14 mouse cellular contexts compared by ENCODE assay signal in the genomic region with DNA sequence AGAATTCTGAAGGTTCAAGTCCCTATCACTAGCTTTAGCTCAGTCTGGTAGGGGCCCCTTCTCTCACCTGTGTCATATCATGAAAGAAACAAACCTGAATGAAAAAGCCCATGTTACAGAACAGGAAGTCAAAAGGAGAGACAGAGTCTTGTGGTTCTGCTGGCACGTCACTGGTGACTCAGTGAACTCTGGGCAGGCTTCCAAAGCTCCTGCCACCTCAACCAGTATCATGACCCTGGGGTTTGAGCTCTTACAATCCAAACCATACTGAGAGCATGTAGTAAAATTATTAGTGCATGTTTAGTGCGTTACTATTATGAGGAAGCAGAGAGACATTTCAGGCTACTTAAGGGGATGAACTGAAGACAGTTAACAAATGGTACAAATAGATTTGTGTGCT.
DNase-seq lines count a peak whose midpoint lies in the region; ATAC-seq and TF ChIP-seq lines count a peak whose summit lies in the region.
"Had no signal": no experiment of that assay in that cellular context is flagged by ENCODE, and none has a peak within 500 bp of the region (broad histone marks: within the 10 kb centered on the region; RNA-seq: fewer than 3 reads in every experiment).

No protein-coding gene starts in this region.

- TF ChIP-seq RAD21 in CH12.LX (IDR thresholded peaks at IDR 0.05; ENCODE audit: low read depth, low read length), result no peak

- no peak for TF ChIP-seq CTCF in liver, adult 2 months (IDR thresholded peaks at IDR 0.05; ENCODE audit: low read depth, low read length)
- TF ChIP-seq CTCF in CH12.LX (conservative IDR thresholded peaks at IDR 0.05 in 1 of 2, IDR thresholded peaks at IDR 0.05 in 1 of 2; ENCODE audit: low read depth in 2 of 2, low read length in 2 of 2), result no peak

- no peak overlapping the region for H3K4me2 ChIP-seq in liver, embryonic 11.5 days
- H3K4me2 ChIP-seq in CH12.LX (ENCODE audit: insufficient read depth, low read depth, poor library complexity, severe bottlenecking), result no peak overlapping the region
- no peak overlapping the region for H3K4me2 ChIP-seq in midbrain, embryonic 13.5 days (replicated peaks)
- H3K4me2 ChIP-seq: embryonic facial prominence, embryonic 15.5 days; liver, embryonic 13.5 days had no signal

- no peak for TF ChIP-seq POLR2A in liver, adult 2 months (IDR thresholded peaks at IDR 0.05; ENCODE audit: extremely low read depth, insufficient read depth, low read length)
- no peak for TF ChIP-seq POLR2A in CH12.LX (IDR thresholded peaks at IDR 0.05; ENCODE audit: low read depth, low read length)

- ATAC-seq in liver, embryonic 11.5 days (replicated peaks; ENCODE audit: low FRiP score), result no peak
- ATAC-seq in hematopoietic stem cell, adult 5-6 weeks (replicated peaks in 1 of 2; ENCODE audit: insufficient read depth in 1 of 2, low FRiP score in 2 of 2, low TSS enrichment in 1 of 2, low read depth in 1 of 2, poor library complexity in 2 of 2, severe bottlenecking in 2 of 2), result peak; percentile 77 to 83
- no peak for ATAC-seq in midbrain, embryonic 13.5 days

- H3K79me2 ChIP-seq in liver, adult 2 months (ENCODE audit: control insufficient read depth, insufficient read depth, low read length), result no peaks in the 10 kb centered on the region
- H3K79me2 ChIP-seq in CH12.LX (replicated peaks; ENCODE audit: control insufficient read depth, extremely low read depth, insufficient read depth, poor library complexity, severe bottlenecking), result no peaks in the 10 kb centered on the region

- WGBS in liver, adult 2 months, result 35% methylated on average over 2 of the region's 2 CpGs
- WGBS in liver, embryonic 11.5 days, result 62% methylated on average over 2 of the region's 2 CpGs
- WGBS in midbrain, embryonic 13.5 days, result 92% methylated on average over 2 of the region's 2 CpGs

- no peak for TF ChIP-seq EP300 in CH12.LX (IDR thresholded peaks at IDR 0.05; ENCODE audit: low read length)

- dilution Hi-C loops in CH12.LX (cut with MboI; ENCODE audit: extremely low pct_ligation_motif_present, extremely low pct_unique_long_range_greater_than_20kb, low sequenced_read_pairs), result no loop called here

- H3K36me3 ChIP-seq in liver, adult 2 months (ENCODE audit: control insufficient read depth, insufficient read depth, low read length), result no peaks in the 10 kb centered on the region
- H3K36me3 ChIP-seq in liver, embryonic 11.5 days (ENCODE audit: control insufficient read depth, insufficient read depth, low read length), result no peaks in the 10 kb centered on the region
- peaks cover 0 to 21% of the 10 kb centered on the region in 2 experiments for H3K36me3 ChIP-seq in CH12.LX (replicated peaks in 1 of 2; ENCODE audit: control insufficient read depth in 1 of 2, insufficient read depth in 1 of 2, low read length in 1 of 2)
- H3K36me3 ChIP-seq in midbrain, embryonic 13.5 days, result no peaks in the 10 kb centered on the region
- H3K36me3 ChIP-seq: embryonic facial prominence, embryonic 15.5 days; liver, embryonic 13.5 days had no signal

- H3K9ac ChIP-seq in liver, adult 2 months (ENCODE audit: low read depth, low read length), result no peak overlapping the region
- no peak overlapping the region for H3K9ac ChIP-seq in liver, embryonic 11.5 days (ENCODE audit: low read depth, low read length)
- no peak overlapping the region for H3K9ac ChIP-seq in CH12.LX (ENCODE audit: insufficient read depth, low read depth)
- H3K9ac ChIP-seq in midbrain, embryonic 13.5 days (replicated peaks), result no peak overlapping the region
- H3K9ac ChIP-seq: embryonic facial prominence, embryonic 15.5 days; liver, embryonic 13.5 days had no signal

- in situ Hi-C loops in CH12.LX (cut with MboI; ENCODE audit: low pct_ligation_motif_present, low pct_unique_long_range_greater_than_20kb, low sequenced_read_pairs), result no loop called here

- no peak overlapping the region for H3K27ac ChIP-seq in liver, adult 2 months (replicated peaks; ENCODE audit: insufficient read depth, low read depth, low read length)
- no peak overlapping the region for H3K27ac ChIP-seq in liver, embryonic 11.5 days (ENCODE audit: low read depth, low read length)
- no peak overlapping the region for H3K27ac ChIP-seq in CH12.LX (ENCODE audit: insufficient read depth, low read depth)
- no peak overlapping the region for H3K27ac ChIP-seq in midbrain, embryonic 13.5 days
- H3K27ac ChIP-seq: embryonic facial prominence, embryonic 15.5 days; liver, embryonic 13.5 days had no signal

- peak; percentile 75 for DNase-seq in liver, adult 2 months (ENCODE audit: extremely low read depth, low read depth, low spot score)
- DNase-seq in liver, embryonic 11.5 days (ENCODE audit: low spot score), result no peak
- peak; percentile 13 for DNase-seq in CH12.LX (ENCODE audit: extremely low read depth)
- peak; percentile 64 for DNase-seq in adipocyte (ENCODE audit: low spot score)
- DNase-seq in thymus, postnatal 0 days (ENCODE audit: low spot score), result no peak
- DNase-seq in testis, postnatal 10 days (ENCODE audit: low spot score), result no peak
- DNase-seq: cerebellum, postnatal 36 days; gastrocnemius, postnatal 36 days; liver, embryonic 13.5 days; right cerebral cortex, postnatal 25 days; thymus, postnatal 4 days had no signal

- no peaks in the 10 kb centered on the region for H3K4me1 ChIP-seq in liver, adult 2 months (ENCODE audit: control insufficient read depth, insufficient read depth, low read length)
- no peaks in the 10 kb centered on the region; the same call in 1 of the 2 replicates for H3K4me1 ChIP-seq in liver, embryonic 11.5 days (replicated peaks; ENCODE audit: control insufficient read depth, insufficient read depth, low read length)
- peaks cover 0 to 21% of the 10 kb centered on the region in 2 experiments; a peak in 2 of 4 replicates for H3K4me1 ChIP-seq in CH12.LX (ENCODE audit: control insufficient read depth in 1 of 2, insufficient read depth in 2 of 2)
- H3K4me1 ChIP-seq in midbrain, embryonic 13.5 days (replicated peaks), result no peaks in the 10 kb centered on the region
- H3K4me1 ChIP-seq: liver, embryonic 13.5 days had no signal

- no peaks in the 10 kb centered on the region for H3K9me3 ChIP-seq in liver, embryonic 11.5 days (ENCODE audit: control insufficient read depth, low read length)
- H3K9me3 ChIP-seq in CH12.LX (replicated peaks; ENCODE audit: low read length), result no peaks in the 10 kb centered on the region
- no peaks in the 10 kb centered on the region for H3K9me3 ChIP-seq in midbrain, embryonic 13.5 days
- H3K9me3 ChIP-seq: embryonic facial prominence, embryonic 15.5 days; liver, embryonic 13.5 days had no signal

- H3K27me3 ChIP-seq in liver, adult 2 months (ENCODE audit: control insufficient read depth, insufficient read depth, low read length), result no peaks in the 10 kb centered on the region
- H3K27me3 ChIP-seq in liver, embryonic 11.5 days (replicated peaks; ENCODE audit: control insufficient read depth, insufficient read depth, low read length), result no peaks in the 10 kb centered on the region
- no peaks in the 10 kb centered on the region for H3K27me3 ChIP-seq in CH12.LX (replicated peaks)
- H3K27me3 ChIP-seq in midbrain, embryonic 13.5 days, result no peaks in the 10 kb centered on the region
- H3K27me3 ChIP-seq: embryonic facial prominence, embryonic 15.5 days; liver, embryonic 13.5 days had no signal

- H3K4me3 ChIP-seq in liver, adult 2 months (ENCODE audit: insufficient read depth, low read depth, low read length), result no peak overlapping the region
- no peak overlapping the region for H3K4me3 ChIP-seq in liver, embryonic 11.5 days (ENCODE audit: low read depth, low read length)
- no peak overlapping the region for H3K4me3 ChIP-seq in CH12.LX (replicated peaks in 1 of 3; ENCODE audit: low read depth in 2 of 3, low read length in 2 of 3, poor library complexity in 1 of 3)
- H3K4me3 ChIP-seq in midbrain, embryonic 13.5 days (replicated peaks), result no peak overlapping the region
- H3K4me3 ChIP-seq: embryonic facial prominence, embryonic 15.5 days; liver, embryonic 13.5 days had no signal

TF ChIP-seq in CH12.LX, 34 proteins besides CTCF, POLR2A, EP300 and RAD21:
- TF ChIP-seq SIN3A (IDR thresholded peaks at IDR 0.05; ENCODE audit: low read length) (no peak), NRF1 (IDR thresholded peaks at IDR 0.05; ENCODE audit: low read depth, low read length) (no peak), MAX (IDR thresholded peaks at IDR 0.05; ENCODE audit: low read length) (no peak), NELFE (IDR thresholded peaks at IDR 0.05; ENCODE audit: low read depth, low read length) (no peak), HCFC1 (IDR thresholded peaks at IDR 0.05; ENCODE audit: low read depth, low read length) (no peak), CHD1 (IDR thresholded peaks at IDR 0.05; ENCODE audit: low read depth, low read length) (no peak), MYC (IDR thresholded peaks at IDR 0.05; ENCODE audit: low read depth, low read length) (no peak), JUN (IDR thresholded peaks at IDR 0.05; ENCODE audit: insufficient read depth, low read depth, low read length) (no peak), POLR2AphosphoS2 (IDR thresholded peaks at IDR 0.05; ENCODE audit: low read depth, low read length) (no peak), KAT2A (IDR thresholded peaks at IDR 0.05; ENCODE audit: insufficient replicate concordance, low read length) (no peak), CHD2 (IDR thresholded peaks at IDR 0.05; ENCODE audit: low read length) (no peak), JUND (conservative IDR thresholded peaks at IDR 0.05; ENCODE audit: low read depth, low read length) (no peak), MEF2A (IDR thresholded peaks at IDR 0.05; ENCODE audit: borderline replicate concordance, low read depth, low read length) (no peak)

Comparison
In these comparisons a context has a peak if more than half of its experiments do, and no peak if none do; other contexts are left out.
1. DNase-seq: peak in liver, adult 2 months (single experiment), CH12.LX (single experiment) and adipocyte (single experiment); none in liver, embryonic 11.5 days (single experiment), thymus, postnatal 0 days (single experiment) and testis, postnatal 10 days (single experiment).
2. ATAC-seq: peak in hematopoietic stem cell, adult 5-6 weeks (2 of 2); none in liver, embryonic 11.5 days (single experiment) and midbrain, embryonic 13.5 days (single experiment).